Mouse (Mus musculus) C2C12 (cell line): ENCODE results near the gene Cdc37l1.

Experiments
- CTCF ChIP-seq: IDR thresholded peaks from one replicate; pipeline ENCODE4 v1.5.1; 2011; ENCODE audit not compliant: control insufficient read depth, insufficient read depth, insufficient read length
- MAX ChIP-seq: IDR thresholded peaks from one replicate; pipeline ENCODE4 v1.6.1; 2011; ENCODE audit warnings: mild to moderate bottlenecking, control low read depth
- MYOD1 ChIP-seq: IDR thresholded peaks from one replicate; pipeline ENCODE4 v1.6.1; 2011; ENCODE audit warnings: low read depth; ENCODE audit not compliant: control insufficient read depth, insufficient read length
- MYOG ChIP-seq: IDR thresholded peaks from one replicate; pipeline ENCODE4 v1.6.1; 2011; ENCODE audit not compliant: control insufficient read depth, insufficient read length; ENCODE audit errors: extremely low read depth
- USF1 ChIP-seq: IDR thresholded peaks from one replicate; pipeline ENCODE4 v1.6.1; 2011; ENCODE audit warnings: low read depth, mild to moderate bottlenecking, control low read depth, moderate library complexity

DNA sequence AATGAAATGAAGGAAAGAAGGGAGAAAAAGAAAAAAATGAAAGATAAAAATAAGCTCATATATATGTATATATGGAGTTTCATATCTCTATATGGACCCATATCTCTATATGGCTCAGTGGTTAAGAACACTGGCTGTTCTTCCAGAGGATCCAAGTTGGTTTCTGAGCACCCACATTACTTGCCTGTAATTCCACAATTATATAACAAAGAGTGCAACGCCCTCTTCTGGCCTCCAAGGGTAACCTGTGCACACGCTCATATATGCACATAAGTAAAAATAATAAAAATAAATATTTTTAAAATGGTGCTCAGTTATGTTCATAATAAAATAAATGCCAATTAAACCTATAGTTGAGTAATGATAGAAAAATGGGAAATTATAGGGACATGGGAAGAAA, 69.5 kb downstream of the Cdc37l1 start:
- no peak for TF ChIP-seq CTCF
- no peak for TF ChIP-seq USF1
- no peak for TF ChIP-seq MYOG
- no peak for TF ChIP-seq MYOD1
- TF ChIP-seq MAX, result no peak
